Mouse (Mus musculus) right cerebral cortex, postnatal 25 days (tissue): ENCODE measurements at regions not wholly inside any gene's neighbourhood (a gene's known extent, or its start where the extent isn't known, plus 50 kb on each side); places are given as distances from the start of the nearest gene placed in this dataset.

Source experiments
- DNase-seq: peaks from one replicate; pipeline ENCODE4 v3.0.0; 2022

- no peak for DNase-seq
Measured at GRCm38 (mm10) chr1:129219098-129219497, 54.0 kb upstream of the Thsd7b start.

GRCm38 (mm10) chr1:129208806-129209205 lies 64.3 kb upstream of the Thsd7b start:
- DNase-seq: no peak

GRCm38 (mm10) chr1:129208406-129208805 lies 64.7 kb upstream of the Thsd7b start:
- peak; percentile 9 for DNase-seq

DNA sequence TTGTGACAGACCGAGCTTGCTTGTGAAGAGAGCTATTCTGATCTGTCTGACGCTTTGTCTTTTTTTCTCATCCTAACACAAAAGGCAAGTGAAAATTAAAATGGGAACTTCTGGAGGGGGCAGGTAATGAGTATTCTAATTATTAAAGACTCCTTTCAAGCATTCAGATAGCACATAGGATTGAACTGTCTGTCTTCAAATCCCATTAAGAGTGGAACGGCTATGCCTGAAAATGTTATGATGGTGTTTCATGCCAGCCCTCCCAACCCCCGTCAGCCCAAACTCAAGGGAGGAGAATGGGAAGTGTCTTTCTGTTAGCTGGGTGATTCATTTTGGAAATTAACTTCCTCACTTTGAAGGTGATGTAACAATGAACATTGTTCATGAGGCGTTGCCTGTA lies 65.4 kb upstream of the Thsd7b start:
- DNase-seq: no peak

GRCm38 (mm10) chr1:129180174-129180759 lies 92.8 kb upstream of the Thsd7b start:
- DNase-seq: no peak

DNA sequence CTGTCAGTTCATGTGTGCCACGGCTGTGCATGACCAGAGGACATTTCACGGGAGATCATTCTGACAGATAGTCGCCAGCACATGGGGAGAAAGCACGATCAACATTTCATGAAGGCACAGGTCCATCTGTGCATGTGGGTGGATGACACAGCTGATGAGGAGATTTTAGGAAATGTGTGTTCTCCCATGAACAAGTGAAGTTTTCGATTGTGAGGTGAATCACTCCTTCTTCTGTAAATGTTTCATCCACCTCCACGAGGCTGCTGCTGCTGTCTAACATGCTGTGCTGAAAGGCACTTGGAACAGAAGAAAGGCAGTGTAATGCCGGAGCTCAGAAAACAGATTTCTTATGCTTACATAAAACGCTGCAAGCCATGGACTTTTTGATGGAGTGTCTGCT lies 103.2 kb upstream of the Thsd7b start:
- peak; percentile 57 for DNase-seq

GRCm38 (mm10) chr1:129150643-129151042 lies 122.5 kb upstream of the Thsd7b start:
- no peak for DNase-seq

DNA sequence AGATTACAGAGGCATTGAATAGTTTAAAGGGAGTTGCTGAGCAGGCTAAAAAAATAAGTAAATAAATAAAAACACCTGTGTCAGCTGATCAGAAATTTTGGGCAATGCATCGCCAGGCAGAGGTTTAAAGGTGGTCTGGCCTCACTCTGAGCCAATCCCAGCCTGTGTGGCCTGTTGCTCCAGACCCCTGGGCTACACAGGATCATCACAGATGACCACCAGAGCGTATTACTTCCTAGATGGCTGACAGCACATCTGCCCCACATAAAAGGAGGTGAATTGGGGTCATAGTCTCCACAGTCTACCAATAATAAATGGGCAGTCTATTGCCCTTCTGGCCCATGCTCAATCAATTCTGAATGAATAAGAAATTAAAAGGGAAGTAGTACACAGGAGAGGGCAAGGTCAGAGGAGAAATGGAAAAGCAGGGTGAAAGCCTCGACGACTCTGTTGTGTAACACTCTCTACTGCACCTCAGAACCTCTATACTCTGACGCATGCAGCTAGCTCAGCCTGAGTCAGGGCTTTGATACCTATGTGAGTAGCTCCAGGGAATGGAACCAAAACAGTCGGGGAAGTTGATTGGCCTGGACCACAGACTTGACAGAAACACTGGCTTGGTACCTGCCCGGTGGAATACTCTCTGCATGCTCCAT lies 124.2 kb upstream of the Thsd7b start:
- no peak for DNase-seq

DNA sequence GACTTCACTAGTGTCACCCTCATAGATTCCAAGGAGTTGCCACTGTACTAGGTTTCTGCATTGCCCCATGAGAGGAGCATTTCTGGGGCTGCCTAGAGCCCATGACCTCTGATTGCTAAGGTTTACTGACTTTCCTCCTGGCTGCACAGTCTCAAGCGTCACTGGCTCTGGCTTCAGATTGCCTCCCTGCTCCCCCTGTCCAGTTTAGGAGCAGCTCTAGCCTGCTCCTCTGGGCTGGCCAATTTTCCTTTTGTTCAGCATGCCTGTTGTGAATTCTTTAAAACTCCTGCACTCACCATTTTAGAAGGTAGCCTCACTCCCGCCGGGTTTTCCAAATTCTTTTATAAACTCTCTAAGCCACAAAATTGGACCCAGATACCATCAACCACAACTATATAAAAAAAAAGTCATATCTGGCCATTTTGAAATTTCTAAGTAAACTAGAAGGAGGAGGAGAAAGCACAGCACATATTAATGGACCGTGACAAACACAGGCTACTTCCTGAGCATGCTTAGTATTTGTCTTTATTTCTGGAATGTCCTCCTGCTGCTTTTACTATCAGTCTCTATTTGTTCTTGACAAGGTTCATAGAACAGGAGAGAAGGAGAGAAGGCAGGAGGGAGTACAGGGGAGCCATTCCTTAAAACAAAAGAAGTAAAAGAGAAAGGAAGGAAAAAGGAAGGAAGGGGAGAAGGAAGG lies 126.6 kb upstream of the Thsd7b start:
- no peak for DNase-seq

GRCm38 (mm10) chr1:129138783-129139182 lies 134.3 kb upstream of the Thsd7b start:
- DNase-seq: no peak

GRCm38 (mm10) chr1:129106961-129107557 lies 166.0 kb upstream of the Thsd7b start:
- no peak for DNase-seq

DNA sequence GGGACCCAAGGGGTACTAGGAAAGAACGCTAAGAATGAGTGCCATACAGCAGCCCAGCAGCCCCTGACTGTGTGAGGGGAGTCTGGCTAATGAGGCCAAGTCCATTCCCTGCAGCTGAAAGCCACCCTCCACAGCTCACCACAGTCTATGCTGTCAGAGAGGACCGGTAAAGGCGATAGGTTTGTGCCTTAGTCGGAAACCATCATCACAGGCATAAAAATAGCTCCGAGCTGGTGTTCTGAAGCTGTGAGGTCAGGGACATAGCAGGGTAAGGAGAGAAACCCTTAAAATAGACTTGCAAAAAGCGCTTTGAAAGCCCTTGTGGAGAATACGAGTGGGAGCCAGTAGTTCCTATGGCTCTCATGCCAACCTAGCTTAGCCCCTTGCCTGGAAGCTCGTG lies 172.1 kb upstream of the Thsd7b start:
- DNase-seq: no peak

GRCm38 (mm10) chr1:129078274-129078673 lies 194.8 kb upstream of the Thsd7b start:
- DNase-seq: no peak

DNA sequence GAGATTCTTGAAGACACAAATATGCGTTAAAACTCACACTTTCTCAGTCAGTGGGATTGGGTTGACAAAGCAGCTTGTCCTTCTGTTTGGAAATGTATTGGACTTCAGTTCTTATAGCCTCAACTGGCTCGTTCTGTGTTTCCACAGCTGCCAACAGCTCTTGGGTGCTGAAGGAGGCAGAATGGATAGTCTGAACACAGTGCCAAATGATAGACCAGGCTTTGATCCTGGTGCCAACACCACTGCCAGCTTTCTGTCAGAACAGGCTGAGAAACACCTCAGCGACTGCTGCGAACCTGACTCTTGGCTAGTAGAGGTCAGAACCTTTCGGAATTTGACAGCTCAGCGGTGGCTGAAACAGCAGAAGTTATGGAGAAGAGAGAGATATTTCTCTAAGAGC lies 215.9 kb upstream of the Thsd7b start:
- DNase-seq: no peak

DNA sequence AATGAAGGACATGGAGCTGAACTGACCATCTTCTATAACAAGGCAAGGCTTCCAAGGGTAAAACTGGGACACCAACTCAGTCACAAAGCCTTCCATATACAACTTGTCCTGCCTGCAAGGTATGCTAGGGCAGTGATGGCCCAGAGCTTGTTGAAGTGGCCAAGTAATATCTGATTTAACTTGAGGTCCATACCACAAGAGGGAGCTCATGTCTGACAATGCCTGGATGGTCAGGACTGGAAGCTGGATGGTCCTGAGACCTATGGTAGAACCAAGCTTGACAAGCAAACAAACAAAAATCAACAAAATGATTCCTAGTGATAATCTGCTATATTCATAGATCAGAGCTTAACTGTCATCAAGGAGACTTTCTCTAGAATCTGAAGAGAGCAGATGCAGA lies 217.8 kb upstream of the Thsd7b start:
- DNase-seq: no peak

GRCm38 (mm10) chr1:129033707-129034106 lies 239.4 kb upstream of the Thsd7b start:
- DNase-seq: no peak

DNA sequence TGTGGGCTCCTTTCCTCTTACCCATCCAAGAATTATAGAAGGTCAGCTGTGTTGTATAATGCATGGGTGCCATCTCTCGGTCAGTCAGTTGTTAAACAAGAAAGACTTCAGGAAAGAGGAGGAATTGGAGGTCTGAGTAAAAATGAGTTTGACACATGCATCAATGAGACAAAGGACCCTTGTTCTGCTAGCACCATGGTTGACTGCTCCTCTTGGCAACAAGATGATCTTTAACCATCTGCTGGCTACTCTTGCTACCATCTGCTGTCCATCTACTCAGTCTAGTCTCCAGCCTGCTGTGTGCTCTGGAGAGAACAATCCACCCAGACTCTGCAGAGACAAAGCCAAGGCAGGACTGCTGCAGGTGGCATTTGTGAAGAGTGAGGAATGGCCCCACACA lies 267.2 kb upstream of the Thsd7b start:
- no peak for DNase-seq

GRCm38 (mm10) chr1:129002286-129002685 lies 270.8 kb upstream of the Thsd7b start:
- DNase-seq: no peak

GRCm38 (mm10) chr1:129001766-129002165 lies 271.3 kb upstream of the Thsd7b start:
- no peak for DNase-seq

- no peak for DNase-seq
Measured at GRCm38 (mm10) chr1:128999741-129000517, 273.2 kb upstream of the Thsd7b start.

DNA sequence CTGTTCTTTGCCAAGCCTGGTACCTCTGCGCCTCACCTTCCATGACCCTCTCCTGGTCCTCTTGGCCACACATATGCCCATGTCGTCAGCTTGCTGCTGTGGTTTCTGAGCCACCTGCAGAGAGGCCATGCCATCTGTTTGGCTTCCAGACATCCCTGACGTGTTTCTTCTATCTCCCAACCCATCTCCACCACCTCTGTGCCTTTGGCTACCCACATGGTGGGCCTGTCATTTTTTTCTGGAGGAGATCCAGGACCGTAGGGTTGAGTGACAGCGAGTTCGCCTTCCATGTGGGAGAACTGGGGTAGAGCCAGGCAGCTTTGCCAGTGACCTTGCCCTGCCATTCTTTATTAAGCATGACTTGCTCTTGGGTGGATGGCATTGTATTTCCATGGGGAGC lies 278.4 kb upstream of the Thsd7b start:
- DNase-seq: no peak

DNA sequence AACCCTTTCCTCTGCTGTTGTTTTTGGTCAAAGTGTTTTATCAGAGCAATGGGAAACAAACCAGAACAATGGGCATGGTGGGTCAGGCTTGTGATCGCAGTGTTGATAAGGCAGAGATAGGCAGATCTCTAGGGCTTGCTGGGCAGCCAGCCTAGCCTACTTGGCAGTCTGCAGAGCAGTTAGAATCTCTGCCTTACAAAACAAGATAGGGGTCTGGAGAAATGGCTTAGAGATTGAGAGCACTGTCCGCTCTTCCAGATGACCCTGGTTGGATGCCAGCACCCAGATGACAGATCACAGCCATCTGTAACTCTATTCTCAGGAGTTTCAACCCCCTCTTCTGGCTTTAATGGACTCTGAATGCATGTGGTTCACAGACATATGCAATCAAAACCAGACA lies 289.7 kb upstream of the Thsd7b start:
- no peak for DNase-seq

- DNase-seq: no peak
Measured at GRCm38 (mm10) chr1:128975586-128975985, 297.5 kb upstream of the Thsd7b start.
